Mouse (Mus musculus): ENCODE results near the gene Slco4a1. TPM values are rescaled to one million over a fixed set of nuclear protein-coding genes. Genes with fewer than 3 reads are reported as not detected.

The Slco4a1 gene
- total RNA-seq, 1 experiment: 14.7 TPM

GRCm38 (mm10) chr2:180468871-180469270, 12.8 kb downstream of the Slco4a1 start:
- Histone ChIP-seq H3K9ac (ENCODE audit: insufficient read depth, low read depth, low read length, poor library complexity, severe bottlenecking) (no peak overlapping the region), H3K4me1 (ENCODE audit: control insufficient read depth in 2 of 2, insufficient read depth in 2 of 2, low read length in 2 of 2, poor library complexity in 1 of 2) (peaks cover 0 to 9% of the 10 kb centered on the region in 2 experiments; a peak in 2 of 4 replicates), H3K4me3 (ENCODE audit: insufficient read depth in 1 of 2, low read depth in 1 of 2, low read length in 2 of 2, poor library complexity in 1 of 2, severe bottlenecking in 1 of 2) (no peak overlapping the region), H3K36me3 (ENCODE audit: control insufficient read depth, insufficient read depth, low read length, poor library complexity, severe bottlenecking) (peaks cover 20% of the 10 kb centered on the region), H3K9me3 (ENCODE audit: control insufficient read depth, insufficient read depth, low read depth, low read length) (no peaks in the 10 kb centered on the region), H3K27ac (ENCODE audit: insufficient read depth, low read depth, low read length, poor library complexity, severe bottlenecking) (no peak overlapping the region)
- in situ Hi-C loops (cut with MboI; ENCODE audit: low sequenced_read_pairs in 2 of 2, unreplicated experiment in 2 of 2): no loop called here
- no peak for TF ChIP-seq CHD2 (IDR thresholded peaks at IDR 0.05; ENCODE audit: low read depth, low read length)
- no peak for TF ChIP-seq MAFK (IDR thresholded peaks at IDR 0.05; ENCODE audit: insufficient read depth, low read depth, low read length)
- no peak for TF ChIP-seq ZNF384 (IDR thresholded peaks at IDR 0.05; ENCODE audit: low read depth, low read length)
- DNase-seq (ENCODE audit: low read depth, low spot score): no peak

- in situ Hi-C loops (cut with MboI; ENCODE audit: low sequenced_read_pairs in 2 of 2, unreplicated experiment in 2 of 2): loop anchor here in 1 of 2 experiments (5.0 kb wide), 1 partner anchor 83 kb away; no protein-coding TSS in a partner anchor
- no peak for DNase-seq (ENCODE audit: low read depth, low spot score)
These were observed 13.7 kb downstream of the Slco4a1 start for GRCm38 (mm10) chr2:180469768-180470167.

GRCm38 (mm10) chr2:180472306-180473079, 16.4 kb downstream of the Slco4a1 start:
- Histone ChIP-seq H3K4me3 (ENCODE audit: insufficient read depth in 1 of 2, low read depth in 1 of 2, low read length in 2 of 2, poor library complexity in 1 of 2, severe bottlenecking in 1 of 2) (peak overlapping the region; percentile 41 to 47; a peak in 3 of 4 replicates), H3K9me3 (ENCODE audit: control insufficient read depth, insufficient read depth, low read depth, low read length) (no peaks in the 10 kb centered on the region), H3K36me3 (ENCODE audit: control insufficient read depth, insufficient read depth, low read length, poor library complexity, severe bottlenecking) (peaks cover 10% of the 10 kb centered on the region), H3K4me1 (ENCODE audit: control insufficient read depth in 2 of 2, insufficient read depth in 2 of 2, low read length in 2 of 2, poor library complexity in 1 of 2) (peaks cover 0 to 7% of the 10 kb centered on the region in 2 experiments; a peak in 2 of 4 replicates), H3K27ac (ENCODE audit: insufficient read depth, low read depth, low read length, poor library complexity, severe bottlenecking) (no peak overlapping the region; the same call in 1 of the 2 replicates), H3K9ac (ENCODE audit: insufficient read depth, low read depth, low read length, poor library complexity, severe bottlenecking) (peak overlapping the region; percentile 22; the same call in 1 of the 2 replicates)
- in situ Hi-C loops (cut with MboI; ENCODE audit: low sequenced_read_pairs in 2 of 2, unreplicated experiment in 2 of 2): loop anchor here in 1 of 2 experiments (5.0 kb wide), 1 partner anchor 80 kb away; no protein-coding TSS in a partner anchor
- DNase-seq (ENCODE audit: low read depth, low spot score): peak; percentile 60
- TF ChIP-seq MAFK (IDR thresholded peaks at IDR 0.05; ENCODE audit: insufficient read depth, low read depth, low read length): 0 out of 2 replicates have a peak, but pooled peaks have one; percentile 8
- no peak for TF ChIP-seq ZC3H11A (IDR thresholded peaks at IDR 0.05; ENCODE audit: borderline replicate concordance, low read depth, low read length)

More at GRCm38 (mm10) chr2:180469768-180470167, 13.7 kb downstream of the Slco4a1 start:
- Histone ChIP-seq H3K9ac (ENCODE audit: insufficient read depth, low read depth, low read length, poor library complexity, severe bottlenecking) (no peak overlapping the region), H3K27ac (ENCODE audit: insufficient read depth, low read depth, low read length, poor library complexity, severe bottlenecking) (no peak overlapping the region), H3K4me3 (ENCODE audit: insufficient read depth in 1 of 2, low read depth in 1 of 2, low read length in 2 of 2, poor library complexity in 1 of 2, severe bottlenecking in 1 of 2) (no peak overlapping the region), H3K36me3 (ENCODE audit: control insufficient read depth, insufficient read depth, low read length, poor library complexity, severe bottlenecking) (peaks cover 21% of the 10 kb centered on the region), H3K4me1 (ENCODE audit: control insufficient read depth in 2 of 2, insufficient read depth in 2 of 2, low read length in 2 of 2, poor library complexity in 1 of 2) (peaks cover 0 to 7% of the 10 kb centered on the region in 2 experiments; a peak in 2 of 4 replicates), H3K9me3 (ENCODE audit: control insufficient read depth, insufficient read depth, low read depth, low read length) (no peaks in the 10 kb centered on the region)
- no peak for TF ChIP-seq HCFC1 (IDR thresholded peaks at IDR 0.05; ENCODE audit: borderline replicate concordance, insufficient read depth, low read length)

- 0 out of 2 replicates have a peak, but pooled peaks have one; percentile 27 for TF ChIP-seq ZC3H11A (IDR thresholded peaks at IDR 0.05; ENCODE audit: borderline replicate concordance, low read depth, low read length)
- TF ChIP-seq ZNF384 (IDR thresholded peaks at IDR 0.05; ENCODE audit: low read depth, low read length): no peak
These were observed 17.0 kb downstream of the Slco4a1 start for GRCm38 (mm10) chr2:180473080-180473440.

More at GRCm38 (mm10) chr2:180473080-180473440, 17.0 kb downstream of the Slco4a1 start:
- H3K4me1 ChIP-seq (ENCODE audit: control insufficient read depth in 2 of 2, insufficient read depth in 2 of 2, low read length in 2 of 2, poor library complexity in 1 of 2): peaks cover 0 to 7% of the 10 kb centered on the region in 2 experiments; a peak in 2 of 4 replicates
- peaks cover 10% of the 10 kb centered on the region for H3K36me3 ChIP-seq (ENCODE audit: control insufficient read depth, insufficient read depth, low read length, poor library complexity, severe bottlenecking)
- peak overlapping the region; percentile 22; the same call in 1 of the 2 replicates for H3K9ac ChIP-seq (ENCODE audit: insufficient read depth, low read depth, low read length, poor library complexity, severe bottlenecking)
- H3K4me3 ChIP-seq (ENCODE audit: insufficient read depth in 1 of 2, low read depth in 1 of 2, low read length in 2 of 2, poor library complexity in 1 of 2, severe bottlenecking in 1 of 2): no peak overlapping the region
- peak; percentile 53 for DNase-seq (ENCODE audit: low read depth, low spot score)
- no peaks in the 10 kb centered on the region for H3K9me3 ChIP-seq (ENCODE audit: control insufficient read depth, insufficient read depth, low read depth, low read length)
- H3K27ac ChIP-seq (ENCODE audit: insufficient read depth, low read depth, low read length, poor library complexity, severe bottlenecking): no peak overlapping the region; the same call in 1 of the 2 replicates
- in situ Hi-C loops (cut with MboI; ENCODE audit: low sequenced_read_pairs in 2 of 2, unreplicated experiment in 2 of 2): loop anchor here in 1 of 2 experiments (5.0 kb wide), 1 partner anchor 79 kb away; no protein-coding TSS in a partner anchor

All from ES-E14 (cell line).